Mouse (Mus musculus): Measurements from ENCODE around the gene Wwtr1. TPM values are rescaled to one million over a fixed set of nuclear protein-coding genes. Genes with fewer than 3 reads are reported as not detected.
A peak's percentile ranks its signal among the peaks of the same experiment; 100 is the strongest.

Wwtr1 gene
- polyA plus RNA-seq, 1 experiment from 2014 or later = 10.6 TPM

GRCm38 (mm10) chr3:57466289-57466688, 109.4 kb downstream of the Wwtr1 start:
- Histone ChIP-seq H3K9me3 (no peaks in the 10 kb centered on the region), H3K27ac (no peak overlapping the region), H3K27me3 (ENCODE audit: insufficient read depth, poor library complexity, severe bottlenecking) (no peaks in the 10 kb centered on the region), H3K4me1 (replicated peaks) (peaks cover 11% of the 10 kb centered on the region), H3K4me3 (no peak overlapping the region), H3K36me3 (peaks cover 14% of the 10 kb centered on the region)
- WGBS = 76% methylated on average over 3 of the region's 3 CpGs
- no peak for DNase-seq (ENCODE audit: low spot score)

- Histone ChIP-seq H3K9me3 (no peaks in the 10 kb centered on the region), H3K36me3 (peaks cover 30% of the 10 kb centered on the region), H3K27ac (no peak overlapping the region), H3K27me3 (ENCODE audit: insufficient read depth, poor library complexity, severe bottlenecking) (no peaks in the 10 kb centered on the region), H3K4me1 (replicated peaks) (no peaks in the 10 kb centered on the region), H3K4me3 (no peak overlapping the region)
- 82% methylated on average over 4 of the region's 4 CpGs for WGBS
- DNase-seq (ENCODE audit: low spot score) = no peak
Observed at GRCm38 (mm10) chr3:57463302-57463701, 112.4 kb downstream of the Wwtr1 start.

GRCm38 (mm10) chr3:57458652-57459051, 117.1 kb downstream of the Wwtr1 start:
- Histone ChIP-seq H3K4me1 (replicated peaks) (no peaks in the 10 kb centered on the region), H3K27me3 (ENCODE audit: insufficient read depth, poor library complexity, severe bottlenecking) (no peaks in the 10 kb centered on the region), H3K27ac (no peak overlapping the region), H3K9me3 (no peaks in the 10 kb centered on the region), H3K4me3 (no peak overlapping the region), H3K36me3 (peaks cover 30% of the 10 kb centered on the region)
- no peak for DNase-seq (ENCODE audit: low spot score)
- WGBS = 77% methylated on average over 11 of the region's 11 CpGs

- 36% methylated on average over 5 of the region's 5 CpGs for WGBS
- Histone ChIP-seq H3K36me3 (no peaks in the 10 kb centered on the region), H3K4me3 (no peak overlapping the region), H3K4me1 (replicated peaks) (no peaks in the 10 kb centered on the region), H3K27ac (no peak overlapping the region), H3K27me3 (ENCODE audit: insufficient read depth, poor library complexity, severe bottlenecking) (no peaks in the 10 kb centered on the region), H3K9me3 (no peaks in the 10 kb centered on the region)
- peak; percentile 64 for DNase-seq (ENCODE audit: low spot score)
Observed at GRCm38 (mm10) chr3:57448445-57448844, 127.3 kb downstream of the Wwtr1 start.

- DNase-seq (ENCODE audit: low spot score) = no peak
- H3K9me3 ChIP-seq = no peaks in the 10 kb centered on the region
- H3K27me3 ChIP-seq (ENCODE audit: insufficient read depth, poor library complexity, severe bottlenecking) = no peaks in the 10 kb centered on the region
- WGBS = 55% methylated on average over 1 of the region's 1 CpGs
- H3K27ac ChIP-seq = no peak overlapping the region
- H3K4me1 ChIP-seq (replicated peaks) = no peaks in the 10 kb centered on the region
- H3K36me3 ChIP-seq = no peaks in the 10 kb centered on the region
- H3K4me3 ChIP-seq = no peak overlapping the region
Observed at GRCm38 (mm10) chr3:57447889-57448288, 127.8 kb downstream of the Wwtr1 start.

- Histone ChIP-seq H3K4me3 (no peak overlapping the region), H3K9me3 (no peaks in the 10 kb centered on the region), H3K27me3 (ENCODE audit: insufficient read depth, poor library complexity, severe bottlenecking) (no peaks in the 10 kb centered on the region), H3K36me3 (no peaks in the 10 kb centered on the region), H3K27ac (no peak overlapping the region), H3K4me1 (replicated peaks) (no peaks in the 10 kb centered on the region)
- no peak for DNase-seq (ENCODE audit: low spot score)
- 54% methylated on average over 3 of the region's 3 CpGs for WGBS
Observed at GRCm38 (mm10) chr3:57445706-57446105, 130.0 kb downstream of the Wwtr1 start.

GRCm38 (mm10) chr3:57440956-57441355, 134.8 kb downstream of the Wwtr1 start:
- WGBS = 78% methylated on average over 3 of the region's 3 CpGs
- no peak for DNase-seq (ENCODE audit: low spot score)

GRCm38 (mm10) chr3:57435364-57435763, 140.3 kb downstream of the Wwtr1 start:
- 79% methylated on average over 8 of the region's 8 CpGs for WGBS
- H3K9me3 ChIP-seq = no peaks in the 10 kb centered on the region
- H3K27ac ChIP-seq = no peak overlapping the region
- no peaks in the 10 kb centered on the region for H3K36me3 ChIP-seq
- H3K27me3 ChIP-seq (ENCODE audit: insufficient read depth, poor library complexity, severe bottlenecking) = no peaks in the 10 kb centered on the region
- no peaks in the 10 kb centered on the region for H3K4me1 ChIP-seq (replicated peaks)
- DNase-seq (ENCODE audit: low spot score) = no peak
- H3K4me3 ChIP-seq = no peak overlapping the region

More at GRCm38 (mm10) chr3:57440956-57441355, 134.8 kb downstream of the Wwtr1 start:
- H3K36me3 ChIP-seq = no peaks in the 10 kb centered on the region
- no peaks in the 10 kb centered on the region for H3K9me3 ChIP-seq
- H3K4me1 ChIP-seq (replicated peaks) = no peaks in the 10 kb centered on the region
- no peak overlapping the region for H3K27ac ChIP-seq
- no peaks in the 10 kb centered on the region for H3K27me3 ChIP-seq (ENCODE audit: insufficient read depth, poor library complexity, severe bottlenecking)
- H3K4me3 ChIP-seq = no peak overlapping the region

- H3K4me1 ChIP-seq (replicated peaks) = no peaks in the 10 kb centered on the region
Observed at GRCm38 (mm10) chr3:57431706-57432105, 144.0 kb downstream of the Wwtr1 start.

GRCm38 (mm10) chr3:57429486-57429885, 146.2 kb downstream of the Wwtr1 start:
- WGBS = 76% methylated on average over 4 of the region's 4 CpGs
- Histone ChIP-seq H3K4me1 (replicated peaks) (0 out of 2 replicates have a peak, but pooled peaks cover 4% of the 10 kb centered on the region), H3K4me3 (no peak overlapping the region), H3K36me3 (no peaks in the 10 kb centered on the region), H3K27me3 (ENCODE audit: insufficient read depth, poor library complexity, severe bottlenecking) (no peaks in the 10 kb centered on the region), H3K9me3 (no peaks in the 10 kb centered on the region), H3K27ac (no peak overlapping the region)
- no peak for DNase-seq (ENCODE audit: low spot score)

More at GRCm38 (mm10) chr3:57431706-57432105, 144.0 kb downstream of the Wwtr1 start:
- no peak for DNase-seq (ENCODE audit: low spot score)
- no peaks in the 10 kb centered on the region for H3K27me3 ChIP-seq (ENCODE audit: insufficient read depth, poor library complexity, severe bottlenecking)
- H3K36me3 ChIP-seq = no peaks in the 10 kb centered on the region
- H3K4me3 ChIP-seq = no peak overlapping the region
- 87% methylated on average over 3 of the region's 3 CpGs for WGBS
- no peaks in the 10 kb centered on the region for H3K9me3 ChIP-seq
- no peak overlapping the region for H3K27ac ChIP-seq

GRCm38 (mm10) chr3:57428682-57429464, 146.8 kb downstream of the Wwtr1 start:
- Histone ChIP-seq H3K27me3 (ENCODE audit: insufficient read depth, poor library complexity, severe bottlenecking) (no peaks in the 10 kb centered on the region), H3K4me3 (no peak overlapping the region), H3K4me1 (replicated peaks) (0 out of 2 replicates have a peak, but pooled peaks cover 5% of the 10 kb centered on the region), H3K9me3 (no peaks in the 10 kb centered on the region), H3K27ac (no peak overlapping the region), H3K36me3 (no peaks in the 10 kb centered on the region)
- peak; percentile 20 for DNase-seq (ENCODE audit: low spot score)
- 56% methylated on average over 5 of the region's 5 CpGs for WGBS

- Histone ChIP-seq H3K4me3 (no peak overlapping the region), H3K27me3 (ENCODE audit: insufficient read depth, poor library complexity, severe bottlenecking) (no peaks in the 10 kb centered on the region), H3K9me3 (no peaks in the 10 kb centered on the region), H3K36me3 (no peaks in the 10 kb centered on the region), H3K27ac (no peak overlapping the region), H3K4me1 (replicated peaks) (0 out of 2 replicates have a peak, but pooled peaks cover 5% of the 10 kb centered on the region)
- WGBS = 91% methylated on average over 11 of the region's 11 CpGs
- DNase-seq (ENCODE audit: low spot score) = no peak
Observed at GRCm38 (mm10) chr3:57426351-57426750, 149.4 kb downstream of the Wwtr1 start.

GRCm38 (mm10) chr3:57425089-57425730, 150.5 kb downstream of the Wwtr1 start, which contains the start of gene Tm4sf4:
TSS of gene Tm4sf4 (plus strand) at chr3:57425314.
- no peaks in the 10 kb centered on the region for H3K36me3 ChIP-seq
- no peaks in the 10 kb centered on the region for H3K9me3 ChIP-seq
- H3K4me3 ChIP-seq = no peak within 1 kb of the TSS
- no peak within 1 kb of the TSS for H3K27ac ChIP-seq
- no peaks in the 10 kb centered on the region for H3K27me3 ChIP-seq (ENCODE audit: insufficient read depth, poor library complexity, severe bottlenecking)
- WGBS = 66% methylated on average over 10 of the region's 10 CpGs
- 0 out of 2 replicates have a peak, but pooled peaks cover 5% of the 10 kb centered on the region for H3K4me1 ChIP-seq (replicated peaks)
- DNase-seq (ENCODE audit: low spot score) = no peak

All from hindbrain, embryonic 10.5 days (tissue).